Mouse (Mus musculus) hindbrain, embryonic 13.5 days (tissue): ENCODE results near the gene Zfp819. TPM values are rescaled to one million over a fixed set of nuclear protein-coding genes. Genes with fewer than 3 reads are reported as not detected.
"Not testable (repeated sequence)": the region's sequence is repeated elsewhere in the genome, so short reads cannot be mapped to it uniquely, and the experiment has no call there.

ENCODE experiments used
- ATAC-seq: fragments of 200-750 bp; cut with Nextera tagmentation; 2 replicates; pipeline ENCODE4 v1.8.0; 2017; ENCODE audit warnings: moderate TSS enrichment; ENCODE audit not compliant: low FRiP score
- H3K27ac ChIP-seq: fragments of 300-500 bp; sonication (generic); 2 replicates; pipeline ENCODE4 v1.5.1; 2015; ENCODE audit warnings: inconsistent platforms, mild to moderate bottlenecking, moderate library complexity
- H3K27me3 ChIP-seq: fragments of 300-500 bp; sonication (generic); 2 replicates; pipeline ENCODE4 v1.6.1; 2015; ENCODE audit warnings: mild to moderate bottlenecking, inconsistent platforms
- H3K36me3 ChIP-seq: fragments of 300-500 bp; sonication (generic); 2 replicates; pipeline ENCODE4 v1.6.1; 2015; ENCODE audit warnings: mild to moderate bottlenecking, inconsistent platforms
- H3K4me1 ChIP-seq: fragments of 300-500 bp; sonication (generic); replicated peaks from 2 replicates; pipeline ENCODE4 v1.6.1; 2015; ENCODE audit warnings: inconsistent platforms
- H3K4me2 ChIP-seq: fragments of 300-500 bp; sonication (generic); 2 replicates; pipeline ENCODE4 v1.6.1; 2015; ENCODE audit warnings: inconsistent platforms, mild to moderate bottlenecking, moderate library complexity
- H3K4me3 ChIP-seq: fragments of 300-500 bp; sonication (generic); 2 replicates; pipeline ENCODE4 v1.5.1; 2015; ENCODE audit warnings: mild to moderate bottlenecking, inconsistent platforms
- H3K9ac ChIP-seq: fragments of 300-500 bp; sonication (generic); 2 replicates; pipeline ENCODE4 v1.6.1; 2015; ENCODE audit warnings: mild to moderate bottlenecking, inconsistent platforms
- H3K9me3 ChIP-seq: fragments of 300-500 bp; sonication (generic); 2 replicates; pipeline ENCODE4 v1.6.1; 2016; ENCODE audit warnings: inconsistent platforms
- WGBS: fragments of 180-500 bp; shearing (Covaris S2); methylation state at CpG from one replicate; pipeline ENCODE4 v1.1.7; 2015; 5-methylcytosine and 5-hydroxymethylcytosine counted together
- polyA plus RNA-seq: library from polyadenylated mRNA; unstranded; fragments of >200 nt; fragmentation: Nextera tagmentation; extraction: Ambion mirVana; gene quantifications from 2 replicates; pipeline ENCODE4 v1.2.1, GENCODE M21; 2015

Gene Zfp819
- polyA plus RNA-seq, 1 experiment from 2014 or later: 0.43 TPM

DNA sequence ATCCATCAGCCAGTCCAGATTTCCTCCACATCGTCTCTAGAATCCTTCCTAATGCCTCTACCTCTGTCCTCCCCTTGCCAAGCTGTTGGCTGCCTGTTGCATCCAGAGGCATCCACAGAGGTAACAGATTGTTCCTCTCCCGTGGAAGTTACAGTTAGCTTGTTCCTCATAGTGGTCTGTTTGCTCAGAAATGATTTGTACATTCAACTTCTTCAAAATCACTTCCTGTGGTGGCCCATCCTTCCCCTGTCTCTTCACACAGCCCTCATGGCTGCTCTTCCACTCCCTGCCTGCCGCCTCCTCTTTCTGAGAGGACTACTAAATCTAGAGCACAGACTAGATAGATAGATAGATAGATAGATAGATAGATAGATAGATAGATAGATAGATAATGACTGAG lies 47.5 kb downstream of the Zfp819 start:
- no peak overlapping the region for H3K4me3 ChIP-seq
- no peaks in the 10 kb centered on the region for H3K9me3 ChIP-seq
- no peak overlapping the region for H3K9ac ChIP-seq
- H3K36me3 ChIP-seq: no peaks in the 10 kb centered on the region
- H3K27ac ChIP-seq: no peak overlapping the region
- no peak for ATAC-seq
- WGBS: 85% methylated on average over 3 of the region's 3 CpGs
- no peaks in the 10 kb centered on the region for H3K4me1 ChIP-seq
- H3K4me2 ChIP-seq: no peak overlapping the region
- no peaks in the 10 kb centered on the region for H3K27me3 ChIP-seq

DNA sequence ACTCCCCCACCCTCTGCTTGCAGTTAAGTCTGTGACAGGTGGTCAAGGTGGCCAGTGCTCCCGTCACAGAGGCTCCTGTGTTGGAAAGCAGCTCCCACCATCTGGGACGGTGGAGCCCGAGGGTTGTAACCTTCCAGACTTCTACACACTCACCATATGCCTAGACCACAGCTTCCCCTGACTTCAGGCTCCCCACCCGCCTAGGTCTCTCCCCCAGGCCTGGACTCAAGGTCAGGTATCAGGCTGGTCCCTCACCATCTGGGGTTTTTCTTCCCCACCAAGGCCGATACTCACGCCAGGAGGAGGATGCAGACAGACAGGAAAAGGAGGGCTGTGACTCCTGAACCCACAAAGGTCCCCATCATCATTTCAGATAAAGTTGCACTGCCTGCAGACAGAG lies 49.3 kb downstream of the Zfp819 start:
- H3K27ac ChIP-seq: no peak overlapping the region
- no peaks in the 10 kb centered on the region for H3K27me3 ChIP-seq
- no peak for ATAC-seq
- no peaks in the 10 kb centered on the region for H3K9me3 ChIP-seq
- H3K9ac ChIP-seq: no peak overlapping the region
- 78% methylated on average over 6 of the region's 6 CpGs for WGBS
- no peak overlapping the region for H3K4me2 ChIP-seq
- no peak overlapping the region for H3K4me3 ChIP-seq
- H3K4me1 ChIP-seq: no peaks in the 10 kb centered on the region
- no peaks in the 10 kb centered on the region for H3K36me3 ChIP-seq

DNA sequence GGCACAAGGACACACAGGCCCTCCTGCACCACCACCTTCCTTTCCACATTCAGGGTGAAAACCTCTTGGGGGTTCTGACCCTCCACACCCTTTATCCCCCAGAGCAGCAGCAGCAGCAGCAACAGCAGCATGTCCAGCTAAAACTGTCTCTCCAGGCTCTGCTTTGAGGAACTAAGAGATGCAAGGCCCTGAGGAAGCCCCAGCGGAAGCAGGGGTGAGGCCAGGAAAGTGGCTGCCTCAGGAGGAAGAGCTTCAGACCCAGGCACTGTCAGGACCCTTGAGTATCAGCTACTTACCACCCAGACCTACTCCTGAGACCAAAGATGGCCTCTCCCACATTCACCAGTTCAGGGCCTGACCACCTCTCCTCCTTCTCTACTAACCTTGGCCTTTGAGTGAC lies 53.0 kb downstream of the Zfp819 start, which contains the start of gene Siglece:
TSS of gene Siglece (minus strand) at position 160 of the 400 bp plus-strand sequence.
- H3K27ac ChIP-seq: no peak within 1 kb of the TSS
- no peak within 1 kb of the TSS for H3K4me2 ChIP-seq
- no peaks in the 10 kb centered on the region for H3K9me3 ChIP-seq
- H3K9ac ChIP-seq: no peak within 1 kb of the TSS
- ATAC-seq: no peak
- no peak within 1 kb of the TSS for H3K4me3 ChIP-seq
- H3K36me3 ChIP-seq: no peaks in the 10 kb centered on the region
- H3K27me3 ChIP-seq: no peaks in the 10 kb centered on the region
- no peaks in the 10 kb centered on the region for H3K4me1 ChIP-seq
- WGBS: 82% methylated on average over 1 of the region's 1 CpGs

DNA sequence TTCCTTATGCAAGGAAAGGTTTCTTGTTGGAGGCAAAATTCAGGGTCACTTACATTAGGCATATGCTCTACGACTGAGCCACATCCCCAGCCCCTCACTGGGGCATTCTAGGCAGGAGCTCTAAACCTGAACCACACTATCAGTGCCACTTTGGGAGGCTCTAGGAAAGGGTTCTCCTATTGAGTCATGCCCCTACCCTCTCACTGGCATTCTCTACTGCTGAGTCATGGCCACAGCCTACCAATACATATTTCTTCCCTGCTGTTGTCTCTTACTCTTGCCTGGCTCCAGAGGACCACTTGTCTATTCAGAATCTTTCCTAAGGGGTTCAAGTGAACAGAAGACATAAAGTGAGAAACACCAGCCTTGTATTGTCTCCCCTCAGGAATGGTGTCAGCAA lies 55.8 kb downstream of the Zfp819 start:
- H3K27ac ChIP-seq: no peak overlapping the region
- no peaks in the 10 kb centered on the region for H3K27me3 ChIP-seq
- no peaks in the 10 kb centered on the region for H3K9me3 ChIP-seq
- H3K9ac ChIP-seq: no peak overlapping the region
- no peak overlapping the region for H3K4me3 ChIP-seq
- no peaks in the 10 kb centered on the region for H3K4me1 ChIP-seq
- no peak overlapping the region for H3K4me2 ChIP-seq
- 93% methylated on average over 1 of the region's 1 CpGs for WGBS
- no peaks in the 10 kb centered on the region for H3K36me3 ChIP-seq
- ATAC-seq: no peak

DNA sequence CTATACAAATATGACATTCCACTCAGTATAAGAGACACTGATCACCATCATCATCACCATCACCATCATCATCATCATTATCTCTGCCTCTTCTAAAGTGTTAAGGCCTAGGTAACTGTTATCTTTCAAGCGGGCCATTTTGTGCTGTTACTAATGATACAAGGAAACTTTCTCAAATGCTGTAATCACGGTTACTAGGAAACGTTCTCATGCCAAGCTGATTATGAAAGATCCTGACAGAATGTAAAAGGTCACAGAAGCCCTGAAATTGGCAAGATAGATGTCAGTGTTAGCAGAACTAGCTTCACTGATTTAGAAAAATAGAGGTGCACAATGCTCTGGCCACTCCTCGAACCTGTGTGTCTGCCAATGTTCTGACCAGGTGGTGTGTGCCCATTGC lies 60.3 kb downstream of the Zfp819 start:
- not testable (repeated sequence) for H3K4me2 ChIP-seq, H3K36me3 ChIP-seq, H3K9me3 ChIP-seq, H3K4me1 ChIP-seq, H3K27ac ChIP-seq, H3K27me3 ChIP-seq, H3K9ac ChIP-seq, H3K4me3 ChIP-seq, ATAC-seq
- 92% methylated on average over 4 of the region's 4 CpGs for WGBS

Other genes with a start within 250 kb of the Zfp819 start
- gene Siglecg, start 199.0 kb upstream of the Zfp819 start, polyA plus RNA-seq: not detected in 2 replicates
- not detected in 2 replicates for gene Lim2, start 179.5 kb upstream of the Zfp819 start, polyA plus RNA-seq
- 0.26 TPM in 1 of 2 replicates, not detected in the other for gene Nkg7, start 170.1 kb upstream of the Zfp819 start, polyA plus RNA-seq
- gene Cldnd2, start 166.4 kb upstream of the Zfp819 start, polyA plus RNA-seq: not detected in 2 replicates
- 149 and 154 TPM in 2 replicates for gene Etfb, start 163.1 kb upstream of the Zfp819 start, polyA plus RNA-seq
- 0.39 TPM in 2 replicates for gene Gm45233, start 163.0 kb upstream of the Zfp819 start, polyA plus RNA-seq
- gene Vsig10l, start 144.0 kb upstream of the Zfp819 start, polyA plus RNA-seq: 9.6 and 10.8 TPM in 2 replicates
- gene Iglon5, start 117.1 kb upstream of the Zfp819 start, polyA plus RNA-seq: 7.3 and 7.8 TPM in 2 replicates
- gene 4931406B18Rik, start 101.2 kb upstream of the Zfp819 start, polyA plus RNA-seq: not detected in 2 replicates
- gene Cd33, start 62.7 kb upstream of the Zfp819 start, polyA plus RNA-seq: 0.71 and 0.91 TPM in 2 replicates
- gene Zfp658, start 44.9 kb upstream of the Zfp819 start, polyA plus RNA-seq: 8.5 and 10.0 TPM in 2 replicates
- 15.1 and 15.5 TPM in 2 replicates for gene Zfp719, start 27.6 kb upstream of the Zfp819 start, polyA plus RNA-seq
- not detected in 2 replicates for gene Ceacam18, start 27.5 kb downstream of the Zfp819 start, polyA plus RNA-seq
- 0.28 and 0.49 TPM in 2 replicates for gene Siglece, start 53.0 kb downstream of the Zfp819 start, polyA plus RNA-seq
- gene Ctu1, start 64.8 kb downstream of the Zfp819 start, polyA plus RNA-seq: 20.4 and 21.8 TPM in 2 replicates
- gene Klk14, start 83.2 kb downstream of the Zfp819 start, polyA plus RNA-seq: not detected in 2 replicates
- 0.09 and 0.10 TPM in 2 replicates for gene Klk13, start 105.4 kb downstream of the Zfp819 start, polyA plus RNA-seq
- gene Klk12, start 161.7 kb downstream of the Zfp819 start, polyA plus RNA-seq: not detected in 2 replicates
- not detected in 2 replicates for gene Klk11, start 167.4 kb downstream of the Zfp819 start, polyA plus RNA-seq
- 0.18 TPM in 1 of 2 replicates, not detected in the other for gene Klk10, start 173.9 kb downstream of the Zfp819 start, polyA plus RNA-seq
- 0.18 TPM in 1 of 2 replicates, not detected in the other for gene Klk9, start 184.7 kb downstream of the Zfp819 start, polyA plus RNA-seq
- gene Klk8, start 190.4 kb downstream of the Zfp819 start, polyA plus RNA-seq: 4.4 and 7.8 TPM in 2 replicates
- gene Klk7, start 204.1 kb downstream of the Zfp819 start, polyA plus RNA-seq: not detected in 2 replicates
- gene Klk6, start 217.3 kb downstream of the Zfp819 start, polyA plus RNA-seq: not detected in 2 replicates
- gene Klk5, start 234.8 kb downstream of the Zfp819 start, polyA plus RNA-seq: not detected in 2 replicates